Mouse (Mus musculus) cerebellum, adult 11 months (tissue): ENCODE measurements around the gene Rab3ip.

Source experiments
- DNase-seq: peaks from one replicate; pipeline ENCODE4 v3.0.0; 2022

Rab3ip gene

DNA sequence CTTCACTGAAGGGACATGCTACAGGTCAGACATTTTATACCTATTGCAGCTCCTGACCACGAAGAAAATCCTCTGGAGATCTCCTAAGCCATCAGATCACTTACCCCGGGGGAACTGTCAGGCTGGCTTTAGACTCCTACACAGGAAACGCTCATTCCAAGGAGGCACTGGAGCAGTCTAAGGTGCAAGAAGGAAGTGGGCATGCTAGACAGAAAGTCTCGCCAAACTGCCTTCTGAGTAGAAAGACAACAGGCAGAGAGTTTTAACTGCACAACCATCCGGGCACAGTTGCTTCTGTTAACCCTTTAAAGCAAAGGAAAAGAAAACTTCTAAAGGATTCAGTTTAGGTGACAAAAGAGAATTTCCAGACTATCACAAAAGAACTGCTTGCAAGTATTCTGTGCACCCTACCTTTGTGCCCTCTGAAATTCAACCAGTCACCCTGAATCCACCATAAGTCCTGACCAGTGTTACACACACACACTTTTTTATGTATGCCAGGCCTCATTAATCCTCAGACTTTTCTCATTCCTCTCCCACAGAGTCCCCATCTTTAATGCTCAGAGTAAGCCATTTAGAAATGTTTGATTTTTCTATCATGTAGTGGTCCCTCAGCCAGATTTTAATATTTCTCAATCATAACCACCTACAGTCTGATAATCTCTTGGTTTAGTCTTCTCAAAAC is 7.4 kb upstream of the Rab3ip start:
- no peak for DNase-seq

- no peak for DNase-seq
These were observed 6.1 kb upstream of the Rab3ip start for GRCm38 (mm10) chr10:116956483-116957158.

GRCm38 (mm10) chr10:116955191-116955590 is 4.6 kb upstream of the Rab3ip start:
- no peak for DNase-seq

DNA sequence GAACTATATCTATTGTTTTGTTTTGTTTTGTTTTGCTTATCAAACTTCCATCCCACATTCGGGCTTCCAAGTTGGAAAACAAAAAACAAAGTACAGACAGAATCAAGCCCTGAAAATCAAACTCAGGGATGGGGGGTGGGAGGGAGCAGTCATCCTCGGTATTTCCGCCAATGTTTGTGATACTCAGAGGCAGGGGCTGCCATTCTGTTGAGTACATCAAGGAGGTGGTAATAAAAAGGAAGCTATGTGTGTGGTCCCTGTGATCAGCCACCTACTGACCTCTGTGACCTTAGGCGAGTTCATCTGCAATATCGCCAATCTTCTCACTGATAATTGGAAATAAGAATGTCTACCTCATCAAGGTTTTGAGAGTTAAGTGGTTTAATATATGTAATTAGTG is 317 bp upstream of the Rab3ip start:
- DNase-seq: no peak

GRCm38 (mm10) chr10:116949111-116950008 is 1.2 kb downstream of the Rab3ip start:
- no peak for DNase-seq

DNA sequence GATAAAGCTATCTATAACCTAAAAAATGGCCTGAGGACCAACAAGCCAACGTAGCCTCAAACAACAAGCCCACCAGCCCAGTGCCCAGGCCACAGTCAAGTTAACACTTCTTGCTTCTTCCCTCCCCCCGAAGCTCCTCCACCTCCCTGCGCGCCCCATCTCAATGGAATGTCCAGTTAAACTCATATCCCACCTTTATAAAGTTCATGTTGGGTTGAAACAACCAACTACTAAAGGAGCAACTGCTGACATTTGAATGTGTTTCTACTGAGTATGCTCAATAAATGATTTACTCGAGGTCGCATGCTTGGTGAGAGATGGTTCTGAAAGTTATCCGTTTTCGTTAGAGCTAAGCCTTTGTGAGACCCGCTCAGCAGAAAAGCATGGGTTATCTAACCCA is 2.2 kb downstream of the Rab3ip start:
- no peak for DNase-seq

- DNase-seq: no peak
These were observed 5.6 kb downstream of the Rab3ip start for GRCm38 (mm10) chr10:116944940-116945339.

DNA sequence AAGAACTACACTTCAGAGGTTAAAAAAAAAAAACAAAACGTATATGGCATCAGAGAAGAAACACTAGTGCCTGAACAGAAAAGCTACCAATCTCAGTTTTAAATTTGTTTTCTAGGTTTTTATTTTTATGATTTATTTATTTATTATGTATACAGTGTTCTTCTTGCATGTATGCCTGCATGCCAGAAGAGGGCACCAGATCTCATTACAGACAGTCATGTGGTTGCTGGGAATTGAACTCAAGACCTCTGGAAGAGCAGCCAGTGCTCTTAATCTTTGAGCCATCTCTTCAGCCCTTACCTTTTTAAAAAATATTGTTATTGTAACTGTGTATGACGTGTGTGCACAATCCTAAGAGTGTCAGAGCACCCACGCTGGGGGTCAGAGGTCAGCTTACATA is 6.4 kb downstream of the Rab3ip start:
- no peak for DNase-seq

- no peak for DNase-seq
These were observed 7.5 kb downstream of the Rab3ip start for GRCm38 (mm10) chr10:116943025-116943424.

- no peak for DNase-seq
These were observed 15.5 kb downstream of the Rab3ip start for GRCm38 (mm10) chr10:116935028-116935427.

DNA sequence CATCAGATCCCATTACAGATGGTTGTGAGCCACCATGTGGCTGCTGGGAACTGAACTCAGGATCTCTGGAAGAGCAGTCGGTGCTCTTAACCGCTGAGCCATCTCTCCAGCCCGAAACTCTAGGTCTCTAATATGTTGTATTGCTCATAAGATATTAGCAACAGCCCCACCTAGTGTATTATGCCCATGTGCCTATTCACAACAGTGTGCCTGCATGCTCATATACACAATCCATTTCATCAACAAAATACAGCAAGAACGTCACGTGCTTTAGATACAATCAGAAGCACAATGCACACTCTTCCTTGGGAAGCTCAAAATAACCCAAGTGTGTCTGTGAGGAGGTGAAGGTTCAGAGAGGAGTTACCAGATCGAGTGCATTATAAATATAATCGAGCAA is 16.8 kb downstream of the Rab3ip start:
- no peak for DNase-seq

- DNase-seq: no peak
These were observed 18.2 kb downstream of the Rab3ip start for GRCm38 (mm10) chr10:116932418-116932817.

- no peak for DNase-seq
These were observed 18.9 kb downstream of the Rab3ip start for GRCm38 (mm10) chr10:116931497-116932179.

DNA sequence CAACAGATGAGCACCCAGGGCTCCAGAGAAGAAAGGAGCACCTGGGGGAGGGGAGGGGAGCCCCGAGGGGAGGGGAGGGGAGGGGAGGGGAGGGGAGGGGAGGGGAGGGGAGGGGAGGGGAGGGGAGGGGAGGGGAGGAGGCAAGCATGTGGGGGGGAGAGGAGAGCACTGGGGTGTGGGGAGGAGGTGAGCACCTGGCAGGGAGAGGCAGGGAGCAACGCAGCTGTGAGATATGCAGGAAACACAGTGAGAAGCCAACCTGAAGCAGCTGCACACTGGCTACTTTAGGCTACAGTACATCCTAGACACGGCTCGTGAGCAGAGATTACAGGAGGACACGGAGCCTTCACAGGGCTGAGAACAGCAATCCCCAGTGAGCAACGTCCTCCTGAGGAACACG is 19.6 kb downstream of the Rab3ip start:
- DNase-seq: no peak

DNA sequence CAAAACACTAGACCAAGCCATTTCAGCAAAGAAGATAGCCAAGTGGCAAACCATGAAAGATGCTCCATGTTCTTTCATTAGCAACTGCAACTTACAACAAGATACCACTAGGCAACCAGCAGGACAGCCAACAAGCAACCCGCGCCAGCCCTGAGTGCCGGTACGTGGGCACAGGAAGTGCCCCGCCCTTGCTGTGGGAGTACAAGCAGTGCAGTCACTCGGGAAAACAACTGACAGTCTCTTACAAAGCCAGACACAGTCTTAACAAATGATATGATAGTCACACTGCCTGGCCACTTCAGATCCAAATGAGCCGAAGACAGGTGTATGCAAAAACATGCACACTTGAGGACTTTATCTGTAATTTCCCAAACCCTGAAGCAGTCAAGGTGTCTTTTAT is 20.1 kb downstream of the Rab3ip start:
- DNase-seq: no peak

DNA sequence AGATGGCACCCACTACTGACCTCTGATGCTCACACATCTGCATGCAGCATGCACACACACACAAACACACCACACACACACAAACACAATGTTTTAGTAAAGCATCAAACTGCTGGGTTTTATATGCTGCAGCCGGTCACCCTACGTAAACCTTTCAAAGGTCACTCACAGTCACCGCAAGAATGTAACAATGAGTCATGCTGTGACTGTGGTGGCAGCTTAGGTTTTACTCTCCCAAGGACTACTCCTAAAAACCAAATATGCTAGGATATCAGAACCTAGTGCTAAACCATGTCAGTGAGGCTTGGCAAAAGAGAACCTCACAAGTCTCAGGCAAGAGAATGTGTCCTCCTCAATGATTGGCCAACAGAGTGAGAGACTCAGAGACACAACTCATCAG is 21.7 kb downstream of the Rab3ip start:
- no peak for DNase-seq

DNA sequence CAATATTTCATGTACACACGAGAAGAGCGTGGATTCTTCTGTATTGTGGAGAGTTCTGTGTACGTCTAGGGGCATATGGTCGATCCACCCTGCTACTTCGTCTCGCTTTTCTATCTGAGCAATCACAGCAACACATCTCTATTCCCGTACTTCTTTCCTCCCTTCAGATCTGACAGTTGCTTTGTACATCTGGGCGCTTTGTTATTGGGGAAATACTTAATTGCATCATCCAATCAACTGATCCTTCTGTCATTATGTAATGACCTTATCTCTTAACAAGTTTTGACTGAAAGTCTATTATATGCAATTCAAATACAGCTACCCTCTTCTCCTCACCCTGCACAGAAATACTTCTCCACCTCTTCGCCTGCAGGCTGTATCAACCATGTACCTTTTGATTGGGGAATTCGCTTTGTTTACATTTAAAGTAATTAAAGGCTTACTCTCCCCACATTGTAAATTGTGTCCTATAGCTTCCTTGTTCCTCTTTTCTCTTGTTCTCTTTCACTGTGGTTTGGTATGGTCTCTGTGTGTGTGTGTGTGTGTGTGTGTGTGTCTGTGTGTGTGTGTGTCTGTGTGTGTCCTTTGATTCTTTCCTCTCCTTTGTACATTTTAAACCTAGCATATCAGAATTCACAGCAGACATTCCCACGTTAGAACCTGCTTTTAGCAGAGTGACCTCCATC is 24.0 kb downstream of the Rab3ip start:
- DNase-seq: no peak

DNA sequence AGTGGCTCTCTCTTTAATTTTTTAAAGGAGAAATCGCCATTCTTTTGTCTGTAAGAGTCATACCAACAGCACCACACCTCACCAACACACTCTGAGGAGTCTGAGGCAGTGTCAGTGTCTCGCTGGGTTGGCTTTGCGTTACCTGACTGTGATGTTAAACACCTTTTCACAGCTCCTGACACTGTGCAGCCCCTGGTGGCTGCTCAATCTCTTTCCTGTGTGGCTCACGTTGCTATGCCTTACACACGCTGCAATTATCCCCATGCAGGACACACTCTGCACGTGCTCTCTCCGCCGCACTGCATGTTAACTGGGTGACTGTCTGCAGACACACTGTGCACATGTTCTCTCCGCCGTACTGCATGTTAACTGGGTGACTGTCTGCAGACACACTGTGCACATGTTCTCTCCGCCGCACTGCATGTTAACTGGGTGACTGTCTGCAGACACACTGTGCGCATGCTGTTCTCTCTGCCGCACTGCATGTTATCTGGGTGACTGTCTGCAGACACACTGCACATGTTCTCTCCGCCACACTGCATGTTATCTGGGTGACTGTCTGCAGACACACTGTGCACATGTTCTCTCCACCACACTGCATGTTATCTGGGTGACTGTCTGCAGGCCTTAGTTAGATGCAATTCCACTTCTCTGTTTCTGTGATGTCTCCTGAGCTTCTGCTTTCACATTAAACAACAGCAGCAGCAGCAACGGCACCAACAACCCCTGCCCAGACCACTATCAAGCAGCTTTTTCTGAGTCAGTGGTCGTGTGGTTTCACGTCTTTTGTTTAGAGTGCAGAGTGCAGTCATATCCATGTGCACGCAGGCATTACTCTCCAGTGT is 26.7 kb downstream of the Rab3ip start:
- DNase-seq: no peak

GRCm38 (mm10) chr10:116922161-116922560 is 28.4 kb downstream of the Rab3ip start:
- no peak for DNase-seq

DNA sequence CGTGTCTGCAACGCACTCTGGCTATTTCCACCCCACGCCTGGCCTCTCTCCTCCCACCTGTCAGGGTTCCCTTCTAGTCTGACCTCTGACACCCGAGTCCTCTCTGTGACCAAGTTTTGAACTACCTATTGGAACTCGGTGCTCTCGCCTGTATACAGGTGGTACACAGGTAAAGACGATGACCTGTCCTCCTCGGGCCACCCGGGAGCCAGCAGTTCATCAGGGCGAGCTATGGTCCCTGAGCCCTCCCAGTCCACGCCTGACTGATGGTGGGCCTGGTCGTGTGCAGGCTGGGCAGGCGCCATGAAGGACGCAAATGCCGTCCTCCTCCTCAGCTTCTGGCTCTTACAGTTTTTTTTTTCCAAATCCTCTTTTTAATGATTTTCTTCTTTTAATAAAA is 29.2 kb downstream of the Rab3ip start:
- no peak for DNase-seq

DNA sequence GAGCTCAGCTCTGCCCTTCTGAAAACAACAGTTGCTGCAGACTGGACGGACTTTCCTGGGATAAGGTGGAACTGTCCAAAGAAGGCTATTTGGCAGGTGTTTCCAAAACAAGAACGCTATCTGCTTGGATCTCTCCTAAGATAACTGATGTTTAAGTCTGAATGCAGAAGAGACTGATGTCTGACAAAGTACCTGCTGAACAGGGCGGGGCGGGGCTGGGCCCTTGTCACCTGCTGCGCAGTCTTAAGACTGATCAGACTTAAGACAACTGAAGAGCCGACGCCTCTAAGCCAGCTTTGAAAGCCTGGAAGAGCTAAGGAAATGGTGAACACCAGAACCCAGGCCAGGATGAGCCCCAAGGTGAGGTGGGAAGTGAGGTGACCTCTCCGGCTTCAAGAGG is 29.9 kb downstream of the Rab3ip start:
- DNase-seq: no peak
